Mouse (Mus musculus): Measurements from ENCODE around the gene Eif4g3.

Eif4g3 gene

GRCm38 (mm10) chr4:137990433-137990832 is 2.4 kb upstream of the Eif4g3 start:
- DNase-seq (ENCODE audit: low spot score): no peak

- no peak for DNase-seq (ENCODE audit: low spot score)
Measured at GRCm38 (mm10) chr4:137991240-137991639, 1.6 kb upstream of the Eif4g3 start.

- DNase-seq (ENCODE audit: low spot score): peak; percentile 93
Measured at GRCm38 (mm10) chr4:137993291-137993758, 503 bp downstream of the Eif4g3 start.

- no peak for DNase-seq (ENCODE audit: low spot score)
Measured at GRCm38 (mm10) chr4:137993821-137994561, 1.2 kb downstream of the Eif4g3 start.

GRCm38 (mm10) chr4:137994562-137995336 is 1.9 kb downstream of the Eif4g3 start:
- no peak for DNase-seq (ENCODE audit: low spot score)

- no peak for DNase-seq (ENCODE audit: low spot score)
Measured at GRCm38 (mm10) chr4:137995399-137995798, 2.6 kb downstream of the Eif4g3 start.

- DNase-seq (ENCODE audit: low spot score): no peak
Measured at GRCm38 (mm10) chr4:137998232-137998631, 5.4 kb downstream of the Eif4g3 start.

- no peak for DNase-seq (ENCODE audit: low spot score)
Measured at GRCm38 (mm10) chr4:138000682-138001081, 7.9 kb downstream of the Eif4g3 start.

- DNase-seq (ENCODE audit: low spot score): no peak
Measured at GRCm38 (mm10) chr4:138003909-138004610, 11.2 kb downstream of the Eif4g3 start.

- no peak for DNase-seq (ENCODE audit: low spot score)
Measured at GRCm38 (mm10) chr4:138005781-138006180, 13.0 kb downstream of the Eif4g3 start.

GRCm38 (mm10) chr4:138006951-138007613 is 14.3 kb downstream of the Eif4g3 start:
- DNase-seq (ENCODE audit: low spot score): no peak

GRCm38 (mm10) chr4:138008646-138009045 is 15.8 kb downstream of the Eif4g3 start:
- no peak for DNase-seq (ENCODE audit: low spot score)

GRCm38 (mm10) chr4:138009786-138010502 is 17.1 kb downstream of the Eif4g3 start:
- DNase-seq (ENCODE audit: low spot score): no peak

- DNase-seq (ENCODE audit: low spot score): no peak
Measured at GRCm38 (mm10) chr4:138013723-138014479, 21.1 kb downstream of the Eif4g3 start.

- DNase-seq (ENCODE audit: low spot score): no peak
Measured at GRCm38 (mm10) chr4:138015966-138016365, 23.1 kb downstream of the Eif4g3 start.

GRCm38 (mm10) chr4:138017085-138017637 is 24.3 kb downstream of the Eif4g3 start:
- no peak for DNase-seq (ENCODE audit: low spot score)

- DNase-seq (ENCODE audit: low spot score): no peak
Measured at GRCm38 (mm10) chr4:138018011-138018410, 25.2 kb downstream of the Eif4g3 start.

GRCm38 (mm10) chr4:138020231-138020630 is 27.4 kb downstream of the Eif4g3 start:
- no peak for DNase-seq (ENCODE audit: low spot score)

GRCm38 (mm10) chr4:138021651-138022050 is 28.8 kb downstream of the Eif4g3 start:
- no peak for DNase-seq (ENCODE audit: low spot score)

GRCm38 (mm10) chr4:138022761-138023160 is 29.9 kb downstream of the Eif4g3 start:
- no peak for DNase-seq (ENCODE audit: low spot score)

Measured in left cerebral cortex, adult 11 months (tissue).